In genomic region chr9:31082054-31082666, GRCm38 (mm10) we compare ENCODE assay signal across 8 mouse cellular contexts. TPM values are rescaled to one million over a fixed set of nuclear protein-coding genes. Genes with fewer than 3 reads are reported as not detected.
DNase-seq lines count a peak whose midpoint lies in the region; ATAC-seq lines count a peak whose summit lies in the region.

No protein-coding gene starts in this region.

- WGBS in hindbrain, embryonic 11.5 days: 9% methylated on average over 15 of the region's 15 CpGs

- H3K27ac ChIP-seq in hindbrain, embryonic 11.5 days (ENCODE audit: low read depth, low read length): no peak overlapping the region

- H3K4me1 ChIP-seq in hindbrain, embryonic 11.5 days (replicated peaks; ENCODE audit: control insufficient read depth, insufficient read depth, low read length): no peaks in the 10 kb centered on the region

- H3K36me3 ChIP-seq in hindbrain, embryonic 11.5 days (ENCODE audit: control insufficient read depth, insufficient read depth, low read length): no peaks in the 10 kb centered on the region

- H3K4me2 ChIP-seq in hindbrain, embryonic 11.5 days (replicated peaks; ENCODE audit: low read depth, low read length): peak overlapping the region; percentile 24; the same call in 1 of the 2 replicates

- no peaks in the 10 kb centered on the region for H3K27me3 ChIP-seq in hindbrain, embryonic 11.5 days (ENCODE audit: control insufficient read depth, insufficient read depth, low read length)

- no peak overlapping the region for H3K9ac ChIP-seq in hindbrain, embryonic 11.5 days (ENCODE audit: low read depth, low read length)

- no peaks in the 10 kb centered on the region for H3K9me3 ChIP-seq in hindbrain, embryonic 11.5 days (ENCODE audit: control insufficient read depth, low read length)

- no peak overlapping the region for H3K4me3 ChIP-seq in hindbrain, embryonic 11.5 days (ENCODE audit: low read depth, low read length)

- ATAC-seq in hindbrain, embryonic 11.5 days (ENCODE audit: low FRiP score): peak; percentile 47; the same call in 1 of the 2 replicates

- peak; percentile 60 for DNase-seq in Muller cell, postnatal 12 days (ENCODE audit: inconsistent ontology term)
- peak; percentile 77 for DNase-seq in cerebellum, adult 8-10 months
- DNase-seq in forelimb bud, embryonic 11.5 days (ENCODE audit: low read depth, low spot score): peak; percentile 76
- DNase-seq in hindbrain, embryonic 11.5 days (ENCODE audit: low spot score): peak; percentile 84
- DNase-seq in layer of hippocampus, adult 9-10 months (ENCODE audit: low spot score): peak; percentile 47
- DNase-seq in lung, postnatal 14 days: peak; percentile 87
- peak; percentile 89 for DNase-seq in retina, embryonic 14.5 days (ENCODE audit: low spot score)
- DNase-seq in thymus, postnatal 36 days: peak; percentile 60 to 70

RNA-seq across cellular contexts. Expression of gene St14, which starts 49.5 kb away (rescaled TPM):
- 2.4 and 3.2 TPM in 2 replicates for polyA plus RNA-seq in hindbrain, embryonic 11.5 days (2014; fragmentation: Nextera tagmentation; extraction: Ambion mirVana)

RNA-seq across cellular contexts. Expression of gene Zbtb44, which starts 51.7 kb away (rescaled TPM):
- polyA plus RNA-seq in hindbrain, embryonic 11.5 days (2014; fragmentation: Nextera tagmentation; extraction: Ambion mirVana): 5.4 and 9.2 TPM in 2 replicates
